Mouse (Mus musculus): ENCODE measurements around the gene Tmem181a.
"Not testable (repeated sequence)": the region's sequence is repeated elsewhere in the genome, so short reads cannot be mapped to it uniquely, and the experiment has no call there.

Tmem181a gene

GRCm38 (mm10) chr17:6256400-6257069 is at the start of gene Tmem181a:
Gene Tmem181a, plus strand, starts transcription at chr17:6256860.
- DNase-seq: peak; percentile 32 to 39

GRCm38 (mm10) chr17:6211721-6212120 is 44.9 kb upstream of the Tmem181a start:
- DNase-seq: no peak

DNA sequence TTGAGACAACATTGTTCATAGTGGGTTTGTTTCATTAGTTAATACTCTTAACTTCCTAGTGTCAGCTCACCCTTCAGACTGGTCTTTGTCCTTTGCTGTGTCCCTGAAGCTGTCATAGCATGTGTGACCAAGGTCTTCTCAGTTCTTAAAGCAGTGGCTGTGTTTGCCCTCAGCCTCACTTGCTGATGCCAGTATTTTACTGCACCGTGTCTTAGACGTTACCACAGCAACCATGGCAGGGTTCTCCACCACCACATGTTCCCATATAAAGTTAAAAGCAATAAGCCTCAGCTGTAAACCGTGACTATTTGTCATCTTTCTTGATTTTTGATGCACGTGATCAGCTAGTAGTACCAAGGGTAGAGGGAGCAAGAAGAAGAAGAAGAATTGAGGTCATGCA is 41.0 kb upstream of the Tmem181a start:
- DNase-seq: no peak

GRCm38 (mm10) chr17:6216514-6216913 is 40.1 kb upstream of the Tmem181a start:
- no peak for DNase-seq

- DNase-seq: not testable (repeated sequence)
Observed at GRCm38 (mm10) chr17:6232633-6233032, 24.0 kb upstream of the Tmem181a start.

DNA sequence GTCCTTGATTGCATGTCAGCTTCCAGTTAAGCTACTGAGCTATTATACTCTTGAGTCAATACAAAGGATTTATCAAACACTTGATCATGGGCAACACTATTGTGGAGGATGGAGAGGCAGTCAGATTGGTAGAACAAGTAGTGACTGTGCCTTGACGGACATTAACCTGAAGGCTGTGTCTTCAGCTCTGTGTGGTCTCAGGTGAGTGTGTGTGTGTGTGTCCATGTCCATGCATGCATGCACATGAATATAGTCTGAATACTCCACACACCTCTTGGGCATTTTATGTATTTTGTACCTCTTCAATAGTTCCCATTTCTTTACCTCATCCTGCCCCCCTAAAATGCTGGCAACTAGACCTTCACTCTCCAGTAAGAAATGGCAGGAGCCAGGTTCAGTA is 5.4 kb upstream of the Tmem181a start:
- DNase-seq: not testable (repeated sequence)

- peak; percentile 79 to 80 for DNase-seq
Observed at GRCm38 (mm10) chr17:6257070-6257456, 403 bp downstream of the Tmem181a start.

DNA sequence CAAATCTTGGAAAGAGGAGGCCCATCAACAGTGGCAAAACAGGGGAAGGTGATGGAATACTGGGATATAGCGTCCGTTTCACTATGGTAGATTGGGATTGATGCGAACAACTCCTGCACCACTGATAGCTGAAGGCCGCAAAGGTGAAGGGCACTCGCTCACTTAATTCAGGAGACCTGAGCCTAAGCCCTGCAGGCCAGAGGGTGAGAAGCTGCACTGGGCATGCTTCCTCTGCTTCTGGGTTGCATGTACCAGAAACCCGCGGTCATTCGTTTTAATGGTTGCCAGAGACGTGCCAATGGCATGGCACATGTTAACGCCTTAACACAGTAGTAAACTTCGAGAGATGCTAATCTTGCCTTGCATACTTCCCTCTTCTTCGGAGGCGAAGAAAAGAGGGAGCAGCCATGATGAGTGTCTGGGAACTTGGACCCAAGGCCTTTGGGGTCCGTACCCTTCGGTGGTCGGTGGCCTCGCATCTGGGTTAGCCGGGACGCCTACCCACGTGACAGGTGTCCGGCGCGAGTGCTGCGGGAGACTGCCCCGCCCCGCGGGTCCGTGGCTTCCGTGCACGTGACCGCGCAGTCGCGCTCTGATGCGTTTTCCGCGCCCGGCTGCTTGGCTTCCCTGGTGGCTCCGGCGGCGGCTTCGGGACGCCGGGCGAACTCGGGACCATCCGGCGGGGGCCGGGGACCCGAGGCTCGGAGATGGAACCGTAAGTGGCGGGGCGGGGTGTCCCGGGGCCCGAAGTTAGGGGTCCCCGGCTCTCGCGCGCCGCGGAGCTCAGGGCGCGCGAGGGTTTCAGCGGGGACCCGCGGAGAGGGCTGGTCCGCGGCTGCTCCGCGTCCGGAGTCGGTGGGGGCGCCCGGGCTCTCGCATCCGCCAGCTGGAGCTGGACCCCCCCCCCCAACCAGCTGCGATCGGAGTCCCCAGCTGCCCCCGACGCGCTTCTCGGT is 13.5 kb downstream of the Tmem181a start:
- DNase-seq: peak; percentile 24 to 42

- DNase-seq: not testable (repeated sequence)
Observed at GRCm38 (mm10) chr17:6270840-6271239, 14.2 kb downstream of the Tmem181a start.

DNA sequence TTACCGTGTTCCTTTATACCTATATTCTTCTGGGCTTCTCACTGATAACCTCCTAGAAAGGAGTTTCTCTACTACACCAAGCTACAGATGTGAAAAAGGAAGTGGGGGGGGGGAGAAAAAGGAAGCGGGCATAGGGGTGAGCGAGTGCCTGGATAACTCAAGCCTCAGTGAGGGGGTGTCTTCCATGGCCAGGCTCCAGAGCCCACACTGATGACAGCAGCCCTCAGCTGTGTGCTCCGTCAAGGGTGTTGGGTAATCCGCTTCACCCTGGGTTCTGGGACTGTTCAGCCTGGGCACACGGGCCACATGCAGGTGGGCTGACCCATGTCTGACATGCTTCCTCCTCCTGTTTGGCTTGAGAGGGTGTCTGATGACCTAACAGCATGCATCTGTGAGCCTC is 15.3 kb downstream of the Tmem181a start:
- DNase-seq: not testable (repeated sequence)

- DNase-seq: not testable (repeated sequence)
Observed at GRCm38 (mm10) chr17:6274693-6275092, 18.0 kb downstream of the Tmem181a start.

DNA sequence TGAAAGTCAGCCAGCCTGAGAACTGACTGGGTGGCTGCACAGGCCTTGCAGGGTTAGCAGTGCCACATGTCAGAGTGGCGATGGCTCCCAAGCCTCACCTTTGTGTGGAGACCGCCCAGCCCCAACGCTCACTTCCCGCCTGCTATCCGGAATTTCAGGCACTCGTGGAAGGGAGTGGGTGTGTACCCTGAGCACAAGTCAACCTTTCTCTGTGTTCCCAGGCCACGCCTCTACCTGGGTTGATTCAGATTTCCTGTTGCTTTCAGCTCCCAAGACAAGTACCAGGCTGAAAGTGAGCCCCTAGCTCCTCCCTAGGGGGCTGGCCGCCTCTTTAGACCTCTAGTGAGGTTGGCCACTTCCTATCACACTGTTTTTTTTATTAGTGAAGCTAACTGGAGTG is 22.5 kb downstream of the Tmem181a start:
- DNase-seq: peak in 1 of 2 experiments; percentile 15

DNA sequence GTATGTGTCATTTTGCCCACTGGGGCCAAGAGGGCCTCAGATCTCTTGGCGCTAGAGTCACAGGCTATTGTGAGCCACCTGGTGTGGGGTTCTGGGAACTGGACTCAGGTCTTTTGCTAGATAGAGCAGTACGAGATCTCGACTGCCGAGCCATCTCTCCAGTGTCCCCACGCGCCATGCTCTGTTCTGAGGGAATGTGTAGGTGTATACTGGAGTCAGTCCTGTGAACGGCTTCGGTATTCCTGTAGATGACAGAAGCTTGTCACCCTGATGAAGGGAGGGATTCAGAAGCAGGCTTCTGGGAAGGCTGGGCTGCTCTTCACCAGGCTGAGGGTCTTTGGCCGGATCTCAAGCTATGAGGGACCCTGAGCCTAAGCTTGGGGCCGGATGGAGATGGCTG is 23.1 kb downstream of the Tmem181a start:
- not testable (repeated sequence) for DNase-seq

GRCm38 (mm10) chr17:6280513-6280912 is 23.9 kb downstream of the Tmem181a start:
- DNase-seq: not testable (repeated sequence)

DNA sequence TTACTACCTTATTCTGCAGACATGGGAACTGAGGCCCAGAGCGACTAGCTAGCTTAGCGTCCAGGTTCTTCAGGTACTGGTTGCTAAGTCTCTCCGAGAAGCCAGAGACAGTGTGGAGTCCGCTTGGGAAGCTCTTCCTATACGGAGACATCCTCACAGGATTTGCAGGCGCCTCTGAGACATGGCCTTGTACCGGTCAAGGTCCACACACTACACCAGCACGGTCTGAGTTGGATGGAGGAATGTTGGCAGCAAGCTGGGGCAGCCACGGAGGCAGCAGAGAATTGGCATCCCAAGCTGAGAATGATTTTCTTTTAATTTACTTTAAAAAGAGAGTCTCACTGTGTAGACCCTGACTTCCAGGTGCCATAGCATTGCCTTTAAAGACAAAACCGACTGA is 26.5 kb downstream of the Tmem181a start:
- not testable (repeated sequence) for DNase-seq

DNA sequence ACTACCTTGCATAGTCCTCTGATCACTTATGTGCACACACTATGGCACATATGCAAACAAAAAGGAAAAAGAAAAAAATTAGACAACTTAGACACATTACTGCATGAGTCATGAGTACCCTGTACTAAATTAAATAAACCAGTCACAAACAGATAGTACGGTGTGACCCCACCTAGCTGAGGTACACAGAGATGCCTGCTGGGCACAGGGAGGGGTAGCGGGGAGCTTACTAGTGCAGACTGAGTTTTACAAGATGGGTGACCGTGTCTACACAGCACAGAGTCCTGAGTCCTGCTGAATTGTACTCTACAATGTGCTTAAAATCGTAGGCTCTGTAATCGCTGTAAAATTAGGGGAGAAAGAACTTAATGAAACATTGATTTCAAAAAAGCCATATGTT is 29.5 kb downstream of the Tmem181a start:
- not testable (repeated sequence) for DNase-seq

DNA sequence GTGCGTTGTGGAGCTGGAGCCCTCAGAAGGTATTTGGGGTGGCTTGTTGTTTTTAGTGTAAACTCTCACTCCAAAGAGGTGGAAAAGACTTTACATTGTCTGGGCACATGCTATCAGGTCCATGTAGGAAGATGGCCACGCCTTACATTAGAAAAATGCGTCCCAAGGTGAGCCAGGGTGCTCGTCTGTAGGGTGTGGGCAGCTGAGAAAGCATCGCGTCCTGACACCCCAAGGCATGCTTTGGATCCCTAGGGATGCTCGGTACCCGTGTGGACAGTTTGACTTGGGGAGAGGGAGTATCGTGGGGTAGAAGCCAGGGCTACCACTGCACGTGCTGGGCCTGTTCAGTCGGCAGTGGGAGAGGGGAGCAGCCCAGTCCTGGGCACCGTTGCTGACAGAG is 32.4 kb downstream of the Tmem181a start:
- not testable (repeated sequence) for DNase-seq

- DNase-seq: not testable (repeated sequence)
Observed at GRCm38 (mm10) chr17:6293882-6294281, 37.2 kb downstream of the Tmem181a start.

- peak in 1 of 2 experiments; percentile 63 for DNase-seq
Observed at GRCm38 (mm10) chr17:6297060-6297795, 40.6 kb downstream of the Tmem181a start.

GRCm38 (mm10) chr17:6300190-6300863 is 43.7 kb downstream of the Tmem181a start:
- DNase-seq: not testable (repeated sequence)

DNA sequence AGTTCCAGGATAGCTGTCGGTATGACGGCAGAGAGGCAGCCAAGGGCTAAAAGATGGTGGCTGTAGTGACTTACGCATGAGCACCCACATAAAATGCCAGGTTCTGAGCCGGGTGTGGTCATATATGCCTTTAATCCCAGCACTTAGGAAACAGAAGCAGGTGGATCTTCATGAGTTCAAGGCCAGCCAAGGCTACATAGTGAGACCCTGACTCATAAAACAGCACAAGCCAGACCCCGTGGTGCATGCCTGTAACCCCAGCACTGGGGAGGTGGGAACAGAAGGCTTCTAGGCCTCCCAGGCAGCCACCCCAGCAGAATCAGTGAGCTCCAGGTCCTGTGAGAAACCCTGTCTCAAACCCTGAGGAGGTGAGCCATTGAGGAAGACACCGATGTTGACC is 48.2 kb downstream of the Tmem181a start:
- not testable (repeated sequence) for DNase-seq

DNA sequence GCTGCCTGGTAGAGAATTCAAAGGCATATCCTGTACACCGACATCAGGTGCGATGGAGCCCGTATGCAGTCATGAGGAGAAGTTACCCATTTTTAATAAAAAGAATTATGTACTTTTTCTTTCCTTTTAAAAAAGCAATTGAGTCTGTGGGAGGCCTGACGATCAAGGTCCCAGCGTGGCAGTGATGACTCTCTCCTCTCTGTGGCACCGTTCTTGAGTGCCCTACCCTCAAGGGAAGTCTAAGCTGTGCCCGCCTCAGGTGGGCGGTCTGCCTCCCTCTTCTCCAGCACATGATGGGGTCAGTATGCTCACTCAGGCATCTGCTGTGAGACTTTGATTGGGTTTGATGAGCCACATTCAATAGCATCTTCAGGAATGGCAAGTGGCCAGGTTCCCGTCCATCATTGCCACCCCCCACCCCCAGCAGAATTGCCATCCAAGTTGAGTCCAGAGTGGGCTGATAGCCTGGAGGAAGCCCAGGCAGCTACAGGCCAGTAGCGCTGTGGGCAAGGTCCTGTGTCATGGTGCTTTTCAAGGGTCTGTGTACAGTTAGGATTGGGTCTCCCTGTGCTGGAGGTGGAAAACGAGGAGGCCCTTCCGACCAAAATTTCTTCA is 49.1 kb downstream of the Tmem181a start:
- peak; percentile 44 to 45 for DNase-seq
